Mouse (Mus musculus): ENCODE results near the gene Tgm5. TPM values are rescaled to one million over a fixed set of nuclear protein-coding genes. Genes with fewer than 3 reads are reported as not detected.
"Not testable (repeated sequence)": the region's sequence is repeated elsewhere in the genome, so short reads cannot be mapped to it uniquely, and the experiment has no call there.

Gene Tgm5
- polyA plus RNA-seq (2014; fragmentation: Nextera tagmentation; extraction: Ambion mirVana): 0.10 and 0.17 TPM in 2 replicates

DNA sequence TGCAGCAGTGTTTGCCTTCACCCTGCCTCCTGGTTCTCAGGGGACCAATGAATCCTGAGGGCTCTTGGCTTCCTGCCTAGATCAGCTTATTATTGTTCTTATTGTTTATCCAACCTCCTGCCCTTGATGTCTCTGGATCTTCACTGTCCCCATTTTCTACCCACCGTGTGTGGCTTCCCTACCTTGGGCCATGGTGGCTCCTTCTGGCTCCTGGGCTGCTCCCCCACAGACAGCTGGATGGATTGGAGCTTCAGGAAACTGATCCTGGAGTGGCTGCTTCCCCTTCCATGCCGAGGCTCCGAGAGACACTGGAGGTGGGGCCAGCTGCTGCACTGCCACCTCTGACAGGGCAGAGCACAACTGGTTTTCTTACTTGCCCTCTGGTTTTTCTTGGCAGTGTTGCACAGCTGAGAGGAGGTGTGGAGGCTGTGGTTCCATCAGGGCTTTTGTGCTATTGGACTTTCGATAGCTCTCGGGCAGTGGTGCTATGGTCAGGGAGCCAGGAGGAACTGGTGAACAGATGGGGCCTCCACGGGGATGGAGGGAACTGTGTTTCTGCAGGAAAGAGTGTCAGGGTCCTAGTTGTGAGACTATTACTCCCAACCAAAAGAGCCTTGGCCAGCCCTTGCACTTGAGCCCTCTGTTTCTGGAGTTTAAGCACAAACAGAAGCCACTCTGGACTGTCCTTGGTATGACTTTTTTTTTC lies at the start of gene Tgm5:
TSS of gene Tgm5 (minus strand) at position 362 of the 706 bp plus-strand sequence.
- WGBS: 44% methylated on average over 6 of the region's 6 CpGs
- H3K4me1 ChIP-seq (ENCODE audit: control insufficient read depth, insufficient read depth, low read length): no peaks in the 10 kb centered on the region

GRCm38 (mm10) chr2:121132822-121133221 lies 47.2 kb upstream of the Tgm5 start:
- Histone ChIP-seq H3K9ac (replicated peaks; ENCODE audit: low read depth, low read length) (no peak overlapping the region), H3K27me3 (ENCODE audit: control insufficient read depth, insufficient read depth, low read length) (no peaks in the 10 kb centered on the region), H3K9me3 (ENCODE audit: control insufficient read depth, low read length) (no peaks in the 10 kb centered on the region), H3K27ac (ENCODE audit: low read depth, low read length) (no peak overlapping the region), H3K36me3 (ENCODE audit: control insufficient read depth, insufficient read depth, low read length) (no peaks in the 10 kb centered on the region), H3K4me1 (ENCODE audit: control insufficient read depth, insufficient read depth, low read length) (no peaks in the 10 kb centered on the region; the same call in 1 of the 2 replicates), H3K4me3 (ENCODE audit: low read depth, low read length) (no peak overlapping the region), H3K4me2 (ENCODE audit: low read depth, low read length) (no peak overlapping the region)
- no peak for ATAC-seq (ENCODE audit: low read depth)
- WGBS: 65% methylated on average over 1 of the region's 1 CpGs

More for the DNA sequence above, at the start of gene Tgm5:
- Histone ChIP-seq H3K27me3 (ENCODE audit: control insufficient read depth, insufficient read depth, low read length) (no peaks in the 10 kb centered on the region), H3K4me3 (ENCODE audit: low read depth, low read length) (no peak within 1 kb of the TSS), H3K9me3 (ENCODE audit: control insufficient read depth, low read length) (no peaks in the 10 kb centered on the region), H3K36me3 (ENCODE audit: control insufficient read depth, insufficient read depth, low read length) (no peaks in the 10 kb centered on the region), H3K4me2 (ENCODE audit: low read depth, low read length) (no peak within 1 kb of the TSS), H3K27ac (ENCODE audit: low read depth, low read length) (no peak within 1 kb of the TSS), H3K9ac (replicated peaks; ENCODE audit: low read depth, low read length) (no peak within 1 kb of the TSS)
- no peak for ATAC-seq (ENCODE audit: low read depth)

- no peak overlapping the region for H3K27ac ChIP-seq (ENCODE audit: low read depth, low read length)
- no peak overlapping the region for H3K4me3 ChIP-seq (ENCODE audit: low read depth, low read length)
- H3K27me3 ChIP-seq (ENCODE audit: control insufficient read depth, insufficient read depth, low read length): no peaks in the 10 kb centered on the region
- H3K36me3 ChIP-seq (ENCODE audit: control insufficient read depth, insufficient read depth, low read length): no peaks in the 10 kb centered on the region
- WGBS: 78% methylated on average over 9 of the region's 9 CpGs
- no peaks in the 10 kb centered on the region for H3K4me1 ChIP-seq (ENCODE audit: control insufficient read depth, insufficient read depth, low read length)
- no peak overlapping the region for H3K4me2 ChIP-seq (ENCODE audit: low read depth, low read length)
- H3K9me3 ChIP-seq (ENCODE audit: control insufficient read depth, low read length): no peaks in the 10 kb centered on the region
- H3K9ac ChIP-seq (replicated peaks; ENCODE audit: low read depth, low read length): no peak overlapping the region
- no peak for ATAC-seq (ENCODE audit: low read depth)
Measured at GRCm38 (mm10) chr2:121128865-121129620, 43.4 kb upstream of the Tgm5 start.

GRCm38 (mm10) chr2:121127536-121127935 lies 41.9 kb upstream of the Tgm5 start:
- H3K9me3 ChIP-seq (ENCODE audit: control insufficient read depth, low read length): no peaks in the 10 kb centered on the region
- H3K4me1 ChIP-seq (ENCODE audit: control insufficient read depth, insufficient read depth, low read length): no peaks in the 10 kb centered on the region
- no peak overlapping the region for H3K27ac ChIP-seq (ENCODE audit: low read depth, low read length)
- ATAC-seq (ENCODE audit: low read depth): no peak
- WGBS: 89% methylated on average over 1 of the region's 1 CpGs
- H3K4me2 ChIP-seq (ENCODE audit: low read depth, low read length): no peak overlapping the region
- no peak overlapping the region for H3K9ac ChIP-seq (replicated peaks; ENCODE audit: low read depth, low read length)
- H3K27me3 ChIP-seq (ENCODE audit: control insufficient read depth, insufficient read depth, low read length): no peaks in the 10 kb centered on the region
- no peak overlapping the region for H3K4me3 ChIP-seq (ENCODE audit: low read depth, low read length)
- H3K36me3 ChIP-seq (ENCODE audit: control insufficient read depth, insufficient read depth, low read length): no peaks in the 10 kb centered on the region

DNA sequence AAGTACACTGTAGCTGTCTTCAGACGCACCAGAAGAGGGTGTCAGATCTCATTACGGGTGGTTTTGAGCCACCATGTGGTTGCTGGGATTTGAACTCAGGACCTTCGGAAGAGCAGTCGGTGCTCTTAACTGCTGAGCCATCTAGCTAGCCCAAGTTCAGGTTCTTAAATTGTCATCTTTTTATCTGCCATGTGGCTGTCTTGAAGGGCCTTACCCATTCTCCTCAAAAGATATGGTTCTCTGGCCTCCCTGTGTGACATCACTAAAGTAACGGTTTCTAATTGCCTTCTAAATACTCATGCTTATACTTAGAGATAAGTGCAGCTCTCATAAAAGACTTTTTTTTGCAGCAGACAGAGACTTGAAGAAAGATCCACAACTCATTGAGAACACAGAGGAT lies 40.7 kb upstream of the Tgm5 start:
- WGBS: 94% methylated on average over 5 of the region's 5 CpGs
- not testable (repeated sequence) for H3K4me1 ChIP-seq (ENCODE audit: control insufficient read depth, insufficient read depth, low read length); H3K27me3 ChIP-seq (ENCODE audit: control insufficient read depth, insufficient read depth, low read length); H3K27ac ChIP-seq (ENCODE audit: low read depth, low read length); H3K4me2 ChIP-seq (ENCODE audit: low read depth, low read length); H3K9ac ChIP-seq (replicated peaks; ENCODE audit: low read depth, low read length); H3K9me3 ChIP-seq (ENCODE audit: control insufficient read depth, low read length); H3K4me3 ChIP-seq (ENCODE audit: low read depth, low read length); ATAC-seq (ENCODE audit: low read depth); H3K36me3 ChIP-seq (ENCODE audit: control insufficient read depth, insufficient read depth, low read length)

GRCm38 (mm10) chr2:121119260-121119659 lies 33.6 kb upstream of the Tgm5 start:
- no peak overlapping the region for H3K4me3 ChIP-seq (ENCODE audit: low read depth, low read length)
- no peaks in the 10 kb centered on the region for H3K4me1 ChIP-seq (ENCODE audit: control insufficient read depth, insufficient read depth, low read length)
- H3K9ac ChIP-seq (replicated peaks; ENCODE audit: low read depth, low read length): no peak overlapping the region
- no peak overlapping the region for H3K27ac ChIP-seq (ENCODE audit: low read depth, low read length)
- H3K36me3 ChIP-seq (ENCODE audit: control insufficient read depth, insufficient read depth, low read length): no peaks in the 10 kb centered on the region
- H3K4me2 ChIP-seq (ENCODE audit: low read depth, low read length): no peak overlapping the region
- WGBS: 91% methylated on average over 3 of the region's 3 CpGs
- no peaks in the 10 kb centered on the region for H3K27me3 ChIP-seq (ENCODE audit: control insufficient read depth, insufficient read depth, low read length)
- ATAC-seq (ENCODE audit: low read depth): no peak
- no peaks in the 10 kb centered on the region for H3K9me3 ChIP-seq (ENCODE audit: control insufficient read depth, low read length)

GRCm38 (mm10) chr2:121115418-121115817 lies 29.8 kb upstream of the Tgm5 start:
- Histone ChIP-seq H3K27ac (ENCODE audit: low read depth, low read length) (no peak overlapping the region), H3K4me3 (ENCODE audit: low read depth, low read length) (no peak overlapping the region), H3K4me2 (ENCODE audit: low read depth, low read length) (no peak overlapping the region), H3K36me3 (ENCODE audit: control insufficient read depth, insufficient read depth, low read length) (no peaks in the 10 kb centered on the region), H3K9me3 (ENCODE audit: control insufficient read depth, low read length) (no peaks in the 10 kb centered on the region), H3K9ac (replicated peaks; ENCODE audit: low read depth, low read length) (no peak overlapping the region), H3K4me1 (ENCODE audit: control insufficient read depth, insufficient read depth, low read length) (no peaks in the 10 kb centered on the region), H3K27me3 (ENCODE audit: control insufficient read depth, insufficient read depth, low read length) (no peaks in the 10 kb centered on the region)
- no peak for ATAC-seq (ENCODE audit: low read depth)
- 96% methylated on average over 2 of the region's 2 CpGs for WGBS

- no peaks in the 10 kb centered on the region for H3K27me3 ChIP-seq (ENCODE audit: control insufficient read depth, insufficient read depth, low read length)
- 93% methylated on average over 4 of the region's 4 CpGs for WGBS
- H3K4me1 ChIP-seq (ENCODE audit: control insufficient read depth, insufficient read depth, low read length): no peaks in the 10 kb centered on the region
- no peak within 1 kb of the TSS for H3K4me3 ChIP-seq (ENCODE audit: low read depth, low read length)
- H3K9ac ChIP-seq (replicated peaks; ENCODE audit: low read depth, low read length): no peak within 1 kb of the TSS
- H3K9me3 ChIP-seq (ENCODE audit: control insufficient read depth, low read length): no peaks in the 10 kb centered on the region
- no peaks in the 10 kb centered on the region for H3K36me3 ChIP-seq (ENCODE audit: control insufficient read depth, insufficient read depth, low read length)
- no peak within 1 kb of the TSS for H3K27ac ChIP-seq (ENCODE audit: low read depth, low read length)
- H3K4me2 ChIP-seq (ENCODE audit: low read depth, low read length): no peak within 1 kb of the TSS
- no peak for ATAC-seq (ENCODE audit: low read depth)
Measured at GRCm38 (mm10) chr2:121109695-121110094, 24.1 kb upstream of the Tgm5 start, which contains the start of gene Tgm7. TSS of gene Tgm7 (minus strand) at chr2:121109795.

- Histone ChIP-seq H3K9ac (replicated peaks; ENCODE audit: low read depth, low read length) (no peak overlapping the region), H3K27ac (ENCODE audit: low read depth, low read length) (no peak overlapping the region), H3K4me2 (ENCODE audit: low read depth, low read length) (no peak overlapping the region), H3K9me3 (ENCODE audit: control insufficient read depth, low read length) (no peaks in the 10 kb centered on the region), H3K4me1 (ENCODE audit: control insufficient read depth, insufficient read depth, low read length) (no peaks in the 10 kb centered on the region), H3K4me3 (ENCODE audit: low read depth, low read length) (no peak overlapping the region), H3K36me3 (ENCODE audit: control insufficient read depth, insufficient read depth, low read length) (no peaks in the 10 kb centered on the region), H3K27me3 (ENCODE audit: control insufficient read depth, insufficient read depth, low read length) (no peaks in the 10 kb centered on the region)
- ATAC-seq (ENCODE audit: low read depth): no peak
Measured at GRCm38 (mm10) chr2:121105940-121106339, 20.3 kb upstream of the Tgm5 start.
